Mouse (Mus musculus) bone marrow macrophage, adult 2 months (primary cell): ENCODE results near the gene Igf1r. TPM values are rescaled to one million over a fixed set of nuclear protein-coding genes. Genes with fewer than 3 reads are reported as not detected.
A peak's percentile ranks its signal among the peaks of the same experiment; 100 is the strongest.

Experiments used
- H3K27ac ChIP-seq: 2 replicates; pipeline ENCODE4 v1.5.1; 2012; ENCODE audit warnings: low read depth, low read length; ENCODE audit not compliant: insufficient read depth
- H3K4me1 ChIP-seq: 2 replicates; pipeline ENCODE4 v1.6.1; 2012; ENCODE audit warnings: low read length; ENCODE audit not compliant: control insufficient read depth, insufficient read depth
- H3K4me3 ChIP-seq: 2 replicates; pipeline ENCODE4 v1.5.1; 2012; ENCODE audit warnings: mild to moderate bottlenecking, low read length, moderate library complexity; ENCODE audit not compliant: insufficient read depth
- CTCF ChIP-seq: IDR thresholded peaks from 2 replicates; pipeline ENCODE4 v1.5.1; 2012; ENCODE audit warnings: low read depth, mild to moderate bottlenecking, low read length, moderate library complexity
- POLR2A ChIP-seq: IDR thresholded peaks from 2 replicates; pipeline ENCODE4 v1.6.1; 2012; ENCODE audit warnings: mild to moderate bottlenecking, low read depth, low read length, borderline replicate concordance
- polyA plus RNA-seq: library from polyadenylated mRNA; stranded (reverse); fragments of >200 nt; gene quantifications from 2 replicates; pipeline ENCODE4 v1.2.4, GENCODE M21; 2012; ENCODE audit not compliant: missing spikeins, insufficient read depth, insufficient read length

Gene Igf1r
- polyA plus RNA-seq, 1 experiment = 6.0 TPM

GRCm38 (mm10) chr7:68245681-68246080 is 293.1 kb downstream of the Igf1r start:
- no peak overlapping the region for H3K4me3 ChIP-seq

GRCm38 (mm10) chr7:68246249-68246648 is 293.6 kb downstream of the Igf1r start:
- no peak overlapping the region for H3K4me3 ChIP-seq
- no peak for TF ChIP-seq POLR2A
- no peak for TF ChIP-seq CTCF
- H3K27ac ChIP-seq = no peak overlapping the region
- no peaks in the 10 kb centered on the region for H3K4me1 ChIP-seq

More at GRCm38 (mm10) chr7:68245681-68246080, 293.1 kb downstream of the Igf1r start:
- Histone ChIP-seq H3K4me1 (no peaks in the 10 kb centered on the region), H3K27ac (no peak overlapping the region)
- no peak for TF ChIP-seq CTCF

- H3K4me3 ChIP-seq = no peak overlapping the region
- H3K4me1 ChIP-seq = no peaks in the 10 kb centered on the region
- TF ChIP-seq CTCF (no peak), POLR2A (no peak)
- peak overlapping the region; percentile 36 for H3K27ac ChIP-seq
Measured at GRCm38 (mm10) chr7:68250411-68250810, 297.8 kb downstream of the Igf1r start.

- Histone ChIP-seq H3K27ac (no peak overlapping the region), H3K4me1 (no peaks in the 10 kb centered on the region), H3K4me3 (no peak overlapping the region)
- TF ChIP-seq CTCF = no peak
- TF ChIP-seq POLR2A = no peak
Measured at GRCm38 (mm10) chr7:68250902-68251301, 298.3 kb downstream of the Igf1r start.

- no peak overlapping the region for H3K4me3 ChIP-seq
- H3K4me1 ChIP-seq = no peaks in the 10 kb centered on the region
- TF ChIP-seq POLR2A (no peak), CTCF (no peak)
- H3K27ac ChIP-seq = no peak overlapping the region
Measured at GRCm38 (mm10) chr7:68257767-68258166, 305.1 kb downstream of the Igf1r start.

- Histone ChIP-seq H3K4me1 (no peaks in the 10 kb centered on the region), H3K4me3 (no peak overlapping the region), H3K27ac (no peak overlapping the region)
- no peak for TF ChIP-seq CTCF
- no peak for TF ChIP-seq POLR2A
Measured at GRCm38 (mm10) chr7:68258326-68259150, 305.9 kb downstream of the Igf1r start.

GRCm38 (mm10) chr7:68259523-68260081 is 307.0 kb downstream of the Igf1r start:
- no peaks in the 10 kb centered on the region for H3K4me1 ChIP-seq
- no peak overlapping the region for H3K4me3 ChIP-seq
- TF ChIP-seq POLR2A = no peak
- TF ChIP-seq CTCF = no peak
- H3K27ac ChIP-seq = no peak overlapping the region

GRCm38 (mm10) chr7:68262612-68263200 is 310.1 kb downstream of the Igf1r start:
- no peaks in the 10 kb centered on the region for H3K4me1 ChIP-seq
- TF ChIP-seq POLR2A (no peak), CTCF (no peak)
- no peak overlapping the region for H3K27ac ChIP-seq

GRCm38 (mm10) chr7:68263346-68264027 is 310.9 kb downstream of the Igf1r start:
- TF ChIP-seq CTCF = no peak
- no peak for TF ChIP-seq POLR2A
- Histone ChIP-seq H3K4me3 (no peak overlapping the region), H3K27ac (no peak overlapping the region), H3K4me1 (no peaks in the 10 kb centered on the region)

More at GRCm38 (mm10) chr7:68262612-68263200, 310.1 kb downstream of the Igf1r start:
- no peak overlapping the region for H3K4me3 ChIP-seq

GRCm38 (mm10) chr7:68264028-68264453 is 311.4 kb downstream of the Igf1r start, which contains the start of gene Pgpep1l:
Gene Pgpep1l, minus strand, starts transcription at chr7:68264233.
- Histone ChIP-seq H3K4me1 (no peaks in the 10 kb centered on the region), H3K27ac (no peak within 1 kb of the TSS), H3K4me3 (no peak within 1 kb of the TSS)
- TF ChIP-seq POLR2A (no peak), CTCF (no peak)
